Mouse (Mus musculus): ENCODE results near the gene Hip1. TPM values are rescaled to one million over a fixed set of nuclear protein-coding genes. Genes with fewer than 3 reads are reported as not detected.

Gene Hip1
- polyA plus RNA-seq (2015; fragmentation: Nextera tagmentation; extraction: Ambion mirVana): 9.0 and 11.2 TPM in 2 replicates

GRCm38 (mm10) chr5:135544865-135545797 is at the start of gene Hip1:
Gene Hip1 (minus strand): TSS chr5:135545120.

GRCm38 (mm10) chr5:135573006-135573405 is 28.1 kb upstream of the Hip1 start, which contains the start of gene Ccl24:
Gene Ccl24 (minus strand): TSS chr5:135573049.

GRCm38 (mm10) chr5:135563469-135563868 is 18.5 kb upstream of the Hip1 start, which contains the start of gene Ccl26:
Gene Ccl26 (minus strand): TSS chr5:135563569.

GRCm38 (mm10) chr5:135394004-135394823 is 150.7 kb downstream of the Hip1 start, which contains the start of gene Pom121:
Gene Pom121 (minus strand): TSS chr5:135394546.

GRCm38 (mm10) chr5:135369787-135370654 is 174.9 kb downstream of the Hip1 start, which contains the start of gene Nsun5:
Gene Nsun5 (plus strand): TSS chr5:135369953.

Other genes with a start within 250 kb of the Hip1 start
- not detected in 2 replicates for gene Fkbp6, start 195.1 kb downstream of the Hip1 start, polyA plus RNA-seq (2015; fragmentation: Nextera tagmentation; extraction: Ambion mirVana)
- gene Trim50, start 191.8 kb downstream of the Hip1 start, polyA plus RNA-seq (2015; fragmentation: Nextera tagmentation; extraction: Ambion mirVana): not detected in 2 replicates
- gene Nsun5, start 175.2 kb downstream of the Hip1 start, polyA plus RNA-seq (2015; fragmentation: Nextera tagmentation; extraction: Ambion mirVana): 21.1 and 23.5 TPM in 2 replicates
- 8.6 and 9.2 TPM in 2 replicates for gene Pom121, start 150.6 kb downstream of the Hip1 start, polyA plus RNA-seq (2015; fragmentation: Nextera tagmentation; extraction: Ambion mirVana)
- gene Ccl26, start 18.4 kb upstream of the Hip1 start, polyA plus RNA-seq (2015; fragmentation: Nextera tagmentation; extraction: Ambion mirVana): not detected in 2 replicates
- gene Ccl24, start 27.9 kb upstream of the Hip1 start, polyA plus RNA-seq (2015; fragmentation: Nextera tagmentation; extraction: Ambion mirVana): 2.8 and 6.6 TPM in 2 replicates
- gene Rhbdd2, start 87.5 kb upstream of the Hip1 start, polyA plus RNA-seq (2015; fragmentation: Nextera tagmentation; extraction: Ambion mirVana): 14.1 and 16.2 TPM in 2 replicates
- gene Por, start 124.9 kb upstream of the Hip1 start, polyA plus RNA-seq (2015; fragmentation: Nextera tagmentation; extraction: Ambion mirVana): 21.4 and 27.3 TPM in 2 replicates
- 19.2 and 27.6 TPM in 2 replicates for gene Tmem120a, start 199.3 kb upstream of the Hip1 start, polyA plus RNA-seq (2015; fragmentation: Nextera tagmentation; extraction: Ambion mirVana)
- 0.50 and 0.54 TPM in 2 replicates for gene Styxl1, start 233.3 kb upstream of the Hip1 start, polyA plus RNA-seq (2015; fragmentation: Nextera tagmentation; extraction: Ambion mirVana)
- gene Mdh2, start 233.4 kb upstream of the Hip1 start, polyA plus RNA-seq (2015; fragmentation: Nextera tagmentation; extraction: Ambion mirVana): 308 and 325 TPM in 2 replicates

All from spleen, postnatal 0 days (tissue).